Mouse (Mus musculus): Measurements from ENCODE around the gene Fstl4. TPM values are rescaled to one million over a fixed set of nuclear protein-coding genes. Genes with fewer than 3 reads are reported as not detected.

Fstl4 gene
- total RNA-seq (2022) = 10 to 100 TPM; 27.9 to 29.7 (median 28.9) TPM

DNA sequence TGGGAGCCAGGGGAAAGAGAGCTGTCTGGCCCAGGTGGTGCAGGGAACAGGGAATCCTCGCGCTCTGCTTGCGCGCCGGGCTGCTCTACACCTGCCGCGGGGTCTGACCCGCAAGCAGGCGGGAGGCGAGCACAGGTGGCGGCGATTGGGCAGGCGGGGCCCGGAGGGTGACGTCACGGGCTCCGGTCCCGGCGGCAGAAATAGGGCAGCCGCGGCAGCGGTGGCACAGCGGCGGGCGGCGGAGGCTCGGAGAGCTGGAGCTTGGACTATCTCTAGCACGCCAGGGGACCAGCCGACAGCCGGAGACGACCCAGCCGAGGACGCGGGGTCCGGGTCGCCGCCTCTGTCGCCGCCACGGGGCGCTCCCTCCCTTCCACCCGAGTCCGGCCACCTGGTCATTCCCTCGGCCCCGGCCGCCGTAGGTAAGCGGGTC, at the start of gene Fstl4:
Gene Fstl4 (plus strand): TSS at position 174 of the 433 bp plus-strand sequence.
- DNase-seq (ENCODE audit: low spot score in 2 of 2) = peak; percentile 25 to 47

- DNase-seq (ENCODE audit: low spot score in 2 of 2) = no peak
These were observed 45.9 kb upstream of the Fstl4 start for GRCm38 (mm10) chr11:52718570-52718969.

DNA sequence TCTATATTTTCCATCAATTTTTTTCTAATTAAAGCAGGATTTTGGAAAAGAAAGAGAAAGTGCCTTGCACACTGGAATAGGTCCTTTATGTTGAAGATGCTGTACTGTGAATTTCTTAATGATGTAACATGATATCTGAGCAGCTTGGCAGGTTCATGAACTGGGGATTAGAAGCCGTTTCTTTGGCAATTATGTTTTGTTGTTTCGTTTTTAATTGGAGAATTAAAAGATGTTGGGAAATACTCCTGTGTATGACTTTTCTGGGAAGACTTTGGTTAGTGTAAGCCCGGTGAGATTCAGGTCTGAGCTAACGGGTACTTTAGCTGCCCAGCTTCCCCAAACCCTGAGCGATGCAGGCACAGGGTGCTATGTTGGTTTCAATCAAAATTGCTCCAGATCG, 43.3 kb upstream of the Fstl4 start:
- no peak for DNase-seq (ENCODE audit: low spot score in 2 of 2)

DNA sequence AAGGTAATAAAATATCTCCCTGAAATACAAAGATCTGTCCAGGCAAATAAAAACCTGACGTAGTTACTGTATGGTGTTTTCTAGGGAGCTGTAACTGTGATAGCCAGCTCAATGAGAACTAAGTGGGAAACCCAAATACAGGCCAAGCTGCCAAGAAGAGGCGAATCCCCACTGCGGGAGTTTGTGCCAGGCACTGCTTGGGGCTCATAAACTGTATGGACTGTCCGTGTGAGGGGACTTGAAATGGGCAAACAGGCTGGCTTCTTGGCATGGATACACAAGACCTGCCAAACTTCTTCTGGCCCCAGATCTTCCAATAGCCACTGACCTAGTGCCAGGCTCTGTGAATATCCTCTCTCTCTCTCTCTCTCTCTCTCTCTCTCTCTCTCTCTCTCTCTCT, 41.7 kb upstream of the Fstl4 start:
- DNase-seq (ENCODE audit: low spot score in 2 of 2) = no peak

- DNase-seq (ENCODE audit: low spot score in 2 of 2) = no peak
These were observed 38.4 kb upstream of the Fstl4 start for GRCm38 (mm10) chr11:52726001-52726400.

- DNase-seq (ENCODE audit: low spot score in 2 of 2) = no peak
These were observed 36.0 kb upstream of the Fstl4 start for GRCm38 (mm10) chr11:52728479-52728878.

GRCm38 (mm10) chr11:52729890-52730289, 34.5 kb upstream of the Fstl4 start:
- DNase-seq (ENCODE audit: low spot score in 2 of 2) = no peak

DNA sequence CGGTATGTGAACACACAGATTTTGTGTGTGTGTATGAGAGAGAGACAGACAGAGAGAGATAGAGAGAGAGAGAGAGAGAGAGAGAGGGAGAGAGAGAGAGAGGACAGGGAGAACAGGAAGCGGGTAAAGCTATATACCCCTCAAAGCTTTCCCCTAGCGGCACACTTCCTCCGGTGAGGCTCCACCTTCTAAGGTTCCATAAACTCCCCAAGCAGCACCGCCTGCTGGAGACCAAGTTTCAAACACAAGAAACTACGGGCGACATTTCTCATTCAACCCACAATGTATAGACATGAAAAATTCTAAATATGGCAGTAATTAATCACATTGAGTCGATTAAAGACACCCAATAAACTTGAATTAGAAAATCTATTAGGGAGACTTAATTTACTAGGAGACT, 32.5 kb upstream of the Fstl4 start:
- DNase-seq (ENCODE audit: low spot score in 2 of 2) = no peak

DNA sequence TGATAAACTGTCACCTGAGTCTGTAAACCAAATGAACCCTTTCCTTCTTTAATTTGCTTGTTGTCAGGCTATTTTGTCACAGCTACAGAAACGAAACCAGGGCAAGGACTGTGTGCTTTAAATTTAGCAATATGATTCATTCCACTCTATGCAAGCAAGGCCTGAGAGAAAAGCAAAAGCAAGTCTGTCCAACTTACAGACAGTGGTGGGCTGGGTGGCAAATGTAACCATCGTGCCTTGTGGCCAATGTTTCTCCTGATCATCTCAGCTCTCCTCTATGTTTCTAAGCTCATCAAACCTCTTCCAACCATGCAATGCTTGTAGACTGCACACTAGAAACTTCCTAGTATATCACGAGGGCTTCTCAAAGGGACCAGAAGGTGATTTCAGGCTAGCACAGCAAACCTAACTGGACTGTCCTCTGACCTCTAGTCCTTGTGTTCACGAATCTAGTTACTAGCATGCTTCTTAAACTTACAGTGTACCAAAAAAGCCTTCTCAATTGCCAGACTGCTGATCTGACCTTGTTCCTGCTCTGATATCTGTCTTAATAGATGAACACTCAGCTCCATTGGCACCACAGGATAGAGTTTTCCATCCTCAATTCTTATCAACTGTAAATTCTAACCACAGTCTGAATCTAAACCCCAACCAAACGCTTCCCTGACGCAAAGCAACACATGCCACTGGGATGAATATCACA, 29.8 kb upstream of the Fstl4 start:
- peak in 1 of 2 experiments; percentile 38 for DNase-seq (ENCODE audit: low spot score in 2 of 2)

GRCm38 (mm10) chr11:52739187-52739586, 25.2 kb upstream of the Fstl4 start:
- no peak for DNase-seq (ENCODE audit: low spot score in 2 of 2)

DNA sequence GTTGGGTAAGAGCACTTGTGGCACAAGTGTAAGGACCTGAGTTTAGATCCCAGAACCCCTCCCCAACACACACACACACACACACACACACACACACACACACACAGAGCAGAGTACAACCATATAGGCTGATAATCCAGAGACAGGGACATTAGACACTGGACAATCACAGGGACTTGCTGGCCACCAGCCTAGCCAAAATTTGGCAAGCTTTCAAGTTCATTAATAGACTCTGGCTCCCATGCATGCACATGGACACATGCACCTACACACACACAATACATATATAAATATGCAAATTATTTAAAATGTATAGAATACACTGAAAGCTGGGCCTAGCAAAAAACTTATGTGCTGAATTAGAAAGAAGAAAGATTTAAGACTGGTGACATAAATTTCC, 24.0 kb upstream of the Fstl4 start:
- DNase-seq (ENCODE audit: low spot score in 2 of 2) = no peak

GRCm38 (mm10) chr11:52743956-52744355, 20.5 kb upstream of the Fstl4 start:
- no peak for DNase-seq (ENCODE audit: low spot score in 2 of 2)

GRCm38 (mm10) chr11:52744593-52745450, 19.6 kb upstream of the Fstl4 start:
- no peak for DNase-seq (ENCODE audit: low spot score in 2 of 2)

DNA sequence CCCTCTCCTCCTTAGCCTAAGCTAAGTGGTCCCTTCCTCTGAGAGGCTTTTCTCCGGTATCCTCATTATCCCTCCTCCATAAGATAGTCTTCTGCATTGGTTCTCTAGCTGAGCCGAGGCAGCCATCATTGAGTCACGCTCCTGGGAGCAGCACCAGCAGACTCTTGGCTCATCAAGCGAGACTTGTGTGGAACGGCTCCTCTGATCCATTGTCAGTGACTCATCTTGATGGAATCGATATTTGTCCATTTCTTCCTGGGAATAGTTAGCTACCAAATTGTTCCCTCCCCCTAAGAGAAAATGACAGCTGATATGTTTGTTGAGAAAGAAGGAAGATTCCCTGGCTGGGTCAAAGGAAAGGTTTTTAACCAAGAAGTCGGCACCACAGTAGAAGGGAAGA, 17.2 kb upstream of the Fstl4 start:
- DNase-seq (ENCODE audit: low spot score in 2 of 2) = no peak

- no peak for DNase-seq (ENCODE audit: low spot score in 2 of 2)
These were observed 16.5 kb upstream of the Fstl4 start for GRCm38 (mm10) chr11:52747766-52748456.

GRCm38 (mm10) chr11:52749988-52750387, 14.4 kb upstream of the Fstl4 start:
- DNase-seq (ENCODE audit: low spot score in 2 of 2) = no peak

GRCm38 (mm10) chr11:52752524-52752923, 11.9 kb upstream of the Fstl4 start:
- no peak for DNase-seq (ENCODE audit: low spot score in 2 of 2)

- DNase-seq (ENCODE audit: low spot score in 2 of 2) = no peak
These were observed 11.2 kb upstream of the Fstl4 start for GRCm38 (mm10) chr11:52753261-52753660.

- DNase-seq (ENCODE audit: low spot score in 2 of 2) = no peak
These were observed 2.6 kb upstream of the Fstl4 start for GRCm38 (mm10) chr11:52761800-52762199.

- DNase-seq (ENCODE audit: low spot score in 2 of 2) = peak in 1 of 2 experiments; percentile 30
These were observed 652 bp downstream of the Fstl4 start for GRCm38 (mm10) chr11:52764894-52765677.

- peak; percentile 24 to 26 for DNase-seq (ENCODE audit: low spot score in 2 of 2)
These were observed 1.3 kb downstream of the Fstl4 start for GRCm38 (mm10) chr11:52765678-52766254.

Data from left cerebral cortex, adult 8-10 months (tissue).